Comparison of ENCODE assay signal across 13 mouse cellular contexts in genomic region chr7:142572343-142572742, GRCm38 (mm10). TPM values are rescaled to one million over a fixed set of nuclear protein-coding genes. Genes with fewer than 3 reads are reported as not detected.
DNase-seq lines count a peak whose midpoint lies in the region; ATAC-seq and TF ChIP-seq lines count a peak whose summit lies in the region.
"Had no signal": no experiment of that assay in that cellular context is flagged by ENCODE, and none has a peak within 500 bp of the region (broad histone marks: within the 10 kb centered on the region; RNA-seq: fewer than 3 reads in every experiment).

No protein-coding gene starts in this region.

- WGBS in hindbrain, embryonic 10.5 days: 65% methylated on average over 7 of the region's 7 CpGs
- WGBS in hindbrain, postnatal 0 days: 58% methylated on average over 7 of the region's 7 CpGs
- 32% methylated on average over 7 of the region's 7 CpGs for WGBS in embryonic facial prominence, embryonic 11.5 days
- 50% methylated on average over 7 of the region's 7 CpGs for WGBS in liver, embryonic 12.5 days (ENCODE audit: insufficient replicate concordance)

- H3K9me3 ChIP-seq in hindbrain, embryonic 10.5 days: no peaks in the 10 kb centered on the region
- H3K9me3 ChIP-seq in hindbrain, postnatal 0 days (ENCODE audit: low read length): no peaks in the 10 kb centered on the region
- H3K9me3 ChIP-seq in embryonic facial prominence, embryonic 11.5 days (replicated peaks; ENCODE audit: control insufficient read depth, low read length): no peaks in the 10 kb centered on the region
- H3K9me3 ChIP-seq in liver, embryonic 12.5 days (replicated peaks): no peaks in the 10 kb centered on the region
- H3K9me3 ChIP-seq: midbrain, embryonic 12.5 days had no signal

- peaks cover 8% of the 10 kb centered on the region for H3K27me3 ChIP-seq in hindbrain, embryonic 10.5 days (ENCODE audit: insufficient read depth, poor library complexity, severe bottlenecking)
- no peaks in the 10 kb centered on the region for H3K27me3 ChIP-seq in hindbrain, postnatal 0 days (ENCODE audit: insufficient read depth, low read length)
- H3K27me3 ChIP-seq in embryonic facial prominence, embryonic 11.5 days (ENCODE audit: control insufficient read depth, insufficient read depth, low read length): no peaks in the 10 kb centered on the region
- H3K27me3 ChIP-seq in liver, embryonic 12.5 days (replicated peaks): peaks cover 7% of the 10 kb centered on the region; the same call in 1 of the 2 replicates

- peaks cover 80% of the 10 kb centered on the region for H3K4me1 ChIP-seq in hindbrain, embryonic 10.5 days (replicated peaks)
- no peaks in the 10 kb centered on the region for H3K4me1 ChIP-seq in hindbrain, postnatal 0 days (ENCODE audit: insufficient read depth, low read length)
- H3K4me1 ChIP-seq in bone marrow macrophage, adult 2 months (ENCODE audit: control insufficient read depth, insufficient read depth, low read length): peaks cover 23% of the 10 kb centered on the region
- H3K4me1 ChIP-seq in embryonic facial prominence, embryonic 11.5 days (ENCODE audit: control insufficient read depth, insufficient read depth, low read length): peaks cover 21% of the 10 kb centered on the region
- H3K4me1 ChIP-seq in liver, embryonic 12.5 days: peaks cover 61% of the 10 kb centered on the region

- no peaks in the 10 kb centered on the region for H3K36me3 ChIP-seq in hindbrain, embryonic 10.5 days
- no peaks in the 10 kb centered on the region for H3K36me3 ChIP-seq in hindbrain, postnatal 0 days (ENCODE audit: insufficient read depth, low read length)
- H3K36me3 ChIP-seq in embryonic facial prominence, embryonic 11.5 days (replicated peaks; ENCODE audit: control insufficient read depth, insufficient read depth, low read depth, low read length): no peaks in the 10 kb centered on the region
- H3K36me3 ChIP-seq in liver, embryonic 12.5 days: no peaks in the 10 kb centered on the region
- H3K36me3 ChIP-seq: midbrain, embryonic 12.5 days had no signal

- TF ChIP-seq CTCF in hindbrain, postnatal 0 days (IDR thresholded peaks at IDR 0.05; ENCODE audit: low read depth): no peak
- TF ChIP-seq CTCF in bone marrow macrophage, adult 2 months (IDR thresholded peaks at IDR 0.05; ENCODE audit: low read depth, low read length): no peak

- TF ChIP-seq POLR2A in bone marrow macrophage, adult 2 months (IDR thresholded peaks at IDR 0.05; ENCODE audit: borderline replicate concordance, low read depth, low read length): no peak

- DNase-seq in hindbrain, embryonic 10.5 days (ENCODE audit: low spot score): no peak
- DNase-seq in hindbrain, postnatal 0 days (ENCODE audit: low spot score): no peak
- peak; percentile 55 for DNase-seq in embryonic facial prominence, embryonic 11.5 days (ENCODE audit: low spot score)
- DNase-seq in ovary, postnatal 14 days (ENCODE audit: low spot score): no peak
- DNase-seq in urinary bladder, postnatal 14 days (ENCODE audit: low spot score): no peak
- no peak for DNase-seq in B cell, adult 2 months
- DNase-seq: embryo, embryonic 11 days; left cerebral cortex, postnatal 4 days; spleen, adult 18-20 months; thymus, postnatal 25 days had no signal

- H3K27ac ChIP-seq in hindbrain, embryonic 10.5 days: peak overlapping the region; percentile 82
- H3K27ac ChIP-seq in hindbrain, postnatal 0 days: no peak overlapping the region
- peak overlapping the region; percentile 25 for H3K27ac ChIP-seq in bone marrow macrophage, adult 2 months (ENCODE audit: insufficient read depth, low read depth, low read length)
- H3K27ac ChIP-seq in embryonic facial prominence, embryonic 11.5 days (replicated peaks; ENCODE audit: low read depth, low read length): peak overlapping the region; percentile 95
- peak overlapping the region; percentile 80 for H3K27ac ChIP-seq in liver, embryonic 12.5 days
- H3K27ac ChIP-seq: midbrain, embryonic 12.5 days had no signal

- H3K9ac ChIP-seq in hindbrain, postnatal 0 days (replicated peaks; ENCODE audit: low read length): no peak overlapping the region
- peak overlapping the region; percentile 41 for H3K9ac ChIP-seq in embryonic facial prominence, embryonic 11.5 days (replicated peaks; ENCODE audit: low read length)
- no peak overlapping the region for H3K9ac ChIP-seq in liver, embryonic 12.5 days
- H3K9ac ChIP-seq: midbrain, embryonic 12.5 days had no signal

- ATAC-seq in hindbrain, postnatal 0 days: no peak
- ATAC-seq in embryonic facial prominence, embryonic 11.5 days (replicated peaks; ENCODE audit: insufficient number of reproducible peaks, low FRiP score, low TSS enrichment, low read depth): peak; percentile 4; the same call in 1 of the 2 replicates
- no peak for ATAC-seq in liver, embryonic 12.5 days

- no peak overlapping the region for H3K4me3 ChIP-seq in hindbrain, embryonic 10.5 days
- no peak overlapping the region for H3K4me3 ChIP-seq in hindbrain, postnatal 0 days (ENCODE audit: low read length)
- H3K4me3 ChIP-seq in bone marrow macrophage, adult 2 months (ENCODE audit: insufficient read depth, low read length): no peak overlapping the region
- no peak overlapping the region for H3K4me3 ChIP-seq in embryonic facial prominence, embryonic 11.5 days (ENCODE audit: low read depth, low read length)
- no peak overlapping the region for H3K4me3 ChIP-seq in liver, embryonic 12.5 days
- H3K4me3 ChIP-seq: midbrain, embryonic 12.5 days had no signal

- no peak overlapping the region for H3K4me2 ChIP-seq in hindbrain, postnatal 0 days (ENCODE audit: low read depth, low read length)
- H3K4me2 ChIP-seq in embryonic facial prominence, embryonic 11.5 days (ENCODE audit: low read depth, low read length): no peak overlapping the region
- no peak overlapping the region; the same call in 1 of the 2 replicates for H3K4me2 ChIP-seq in liver, embryonic 12.5 days
- H3K4me2 ChIP-seq: midbrain, embryonic 12.5 days had no signal

RNA-seq across cellular contexts. Expression of gene Mrpl23, which starts 39.9 kb away (rescaled TPM):
- polyA plus RNA-seq in hindbrain, embryonic 10.5 days (2016; fragmentation: Nextera tagmentation; extraction: Ambion mirVana): 17.7 and 19.7 TPM in 2 replicates
- 64.0 and 69.3 TPM in 2 replicates for total RNA-seq in hindbrain, postnatal 0 days (2014; rRNA removed)
- 17.4 and 25.5 TPM in 2 replicates for polyA plus RNA-seq in hindbrain, postnatal 0 days (2015; fragmentation: Nextera tagmentation; extraction: Ambion mirVana)
- polyA plus RNA-seq in bone marrow macrophage, adult 2 months (2012; ENCODE audit: insufficient read depth, insufficient read length, missing spikeins): 27.2 and 47.3 TPM in 2 replicates
- 16.4 and 17.2 TPM in 2 replicates for polyA plus RNA-seq in embryonic facial prominence, embryonic 11.5 days (2014; fragmentation: Nextera tagmentation; extraction: Ambion mirVana)
- 10.4 and 14.4 TPM in 2 replicates for polyA plus RNA-seq in liver, embryonic 12.5 days (2016; fragmentation: Nextera tagmentation; extraction: Ambion mirVana)
